Mouse (Mus musculus): ENCODE measurements at regions not wholly inside any gene's neighbourhood (a gene's known extent, or its start where the extent isn't known, plus 50 kb on each side); places are given as distances from the start of the nearest gene placed in this dataset.

GRCm38 (mm10) chr3:47498016-47498415 lies 1050.0 kb upstream of the Pabpc4l start:
- no peak for DNase-seq

GRCm38 (mm10) chr3:47471286-47471685 lies 1023.3 kb upstream of the Pabpc4l start:
- no peak for DNase-seq

DNA sequence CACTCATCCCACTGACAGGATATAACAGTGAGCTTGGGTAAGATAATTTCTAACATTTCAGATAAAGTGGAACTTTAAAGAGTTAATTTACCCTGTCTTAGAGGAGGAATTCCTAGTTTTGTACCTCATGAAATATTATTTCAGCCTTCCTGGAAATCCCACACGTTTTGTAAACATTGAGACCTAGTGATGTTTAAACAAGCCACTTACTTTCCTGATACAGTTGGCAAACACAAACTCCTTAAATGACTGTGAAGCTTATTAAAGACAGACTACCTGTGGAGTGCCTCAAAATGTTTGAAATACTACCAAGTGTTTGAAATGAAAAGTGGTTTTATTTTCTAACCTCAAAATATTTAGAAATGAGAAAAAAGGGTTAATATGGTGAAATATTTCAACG lies 1021.8 kb upstream of the Pabpc4l start:
- no peak for DNase-seq

DNA sequence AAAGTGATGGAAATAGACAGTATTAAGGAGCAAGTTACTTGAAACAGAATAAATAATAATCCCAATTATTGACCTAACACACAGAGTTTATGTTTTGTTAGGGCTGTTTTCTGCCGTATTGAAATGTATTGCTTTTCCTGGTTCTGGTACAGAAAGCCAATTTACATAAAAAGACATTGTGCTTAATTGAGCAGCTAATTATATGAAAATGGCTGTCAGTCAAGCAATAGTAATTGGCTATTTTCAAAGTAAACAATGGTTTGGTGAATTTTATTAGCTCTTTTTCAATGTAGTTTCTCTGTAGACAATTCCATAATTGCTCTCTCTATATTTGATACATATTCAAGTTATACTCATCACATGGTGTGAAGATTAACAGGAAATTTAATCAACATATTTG lies 1015.5 kb upstream of the Pabpc4l start:
- no peak for DNase-seq

GRCm38 (mm10) chr3:47450026-47450425 lies 1002.0 kb upstream of the Pabpc4l start:
- no peak for DNase-seq

DNA sequence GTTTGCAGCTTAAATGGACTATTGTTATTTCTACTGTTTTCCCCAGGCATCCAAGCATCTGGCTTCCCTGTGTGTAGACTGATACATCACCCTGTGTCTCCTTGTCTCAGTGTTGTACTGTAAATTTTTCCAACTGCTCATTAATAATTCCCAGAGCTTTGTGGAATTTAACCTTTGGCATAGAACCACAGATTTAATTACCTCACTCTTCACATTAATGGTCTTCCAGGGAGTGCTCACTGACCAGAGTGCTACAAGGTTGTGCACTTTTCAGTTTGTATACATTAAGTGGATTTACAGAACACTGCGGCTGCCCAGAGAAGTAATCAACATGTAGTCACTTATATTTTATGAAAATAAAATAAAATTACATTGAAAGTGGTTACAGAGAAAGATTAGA lies 992.4 kb upstream of the Pabpc4l start:
- peak in 1 of 2 experiments; percentile 13 for DNase-seq

- DNase-seq: no peak
Observed at GRCm38 (mm10) chr3:47435551-47435950, 987.5 kb upstream of the Pabpc4l start.

- DNase-seq: no peak
Observed at GRCm38 (mm10) chr3:47424532-47424931, 976.5 kb upstream of the Pabpc4l start.
